Mouse (Mus musculus) mouse embryonic stem cell (cell line): Measurements from ENCODE around the gene Pfkfb1.

Source experiments
- in situ Hi-C, 2 experiments: fragments of 300-500 bp; cut with MboI; formaldehyde crosslinking; loops; 1 replicate in 1 of 2; 3 replicates in 1 of 2; pipeline ENCODE4 v1.14.3; 2019 to 2020; ENCODE audit warnings: low sequenced_read_pairs in 2 of 2, low pct_unique_long_range_greater_than_20kb in 1 of 2, mixed read lengths in 1 of 2; ENCODE audit not compliant: unreplicated experiment in 1 of 2

The Pfkfb1 gene

GRCm38 (mm10) chrX:150588023-150588764 lies at the start of gene Pfkfb1:
Gene Pfkfb1, plus strand, starts transcription at chrX:150588229.
- in situ Hi-C loops: no loop called here

DNA sequence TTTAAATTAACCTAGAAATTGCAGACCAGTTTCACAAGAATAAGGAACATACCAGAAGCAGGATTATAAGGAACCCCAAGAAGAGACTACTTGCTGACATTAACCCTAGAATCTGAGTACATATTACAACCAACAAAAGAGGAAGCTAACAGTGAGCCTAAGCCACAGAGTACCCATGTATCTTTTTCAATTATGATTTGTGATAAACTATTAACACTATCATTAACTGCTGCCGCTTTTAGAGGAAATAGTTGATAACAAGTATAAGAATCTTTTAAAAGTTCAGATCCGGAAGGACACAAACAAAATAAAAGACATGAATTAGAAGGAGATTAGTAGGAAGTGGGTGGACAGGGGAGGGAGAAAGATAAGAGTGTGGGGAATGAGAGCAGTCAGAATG lies 47.9 kb upstream of the Pfkfb1 start:
- in situ Hi-C loops: no loop called here

DNA sequence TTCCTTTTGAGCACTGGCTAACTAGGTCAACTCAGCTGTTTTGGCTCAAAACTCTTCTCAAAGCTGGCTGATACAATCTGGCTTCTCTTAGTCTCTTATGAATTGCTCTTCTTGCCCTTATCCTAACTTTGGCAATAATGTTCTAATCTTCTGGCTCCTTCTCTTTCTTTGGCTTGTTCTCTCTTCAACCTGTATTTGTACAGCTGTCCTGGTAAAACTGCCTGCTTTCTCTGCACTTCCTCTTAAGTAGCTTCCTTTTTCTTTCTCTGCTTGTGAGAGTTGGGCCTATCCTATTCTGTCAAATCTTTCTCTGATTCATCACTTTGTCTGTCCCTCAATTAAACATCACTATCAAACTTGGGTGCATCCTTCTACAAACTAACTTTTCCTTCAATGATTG lies 46.3 kb upstream of the Pfkfb1 start:
- in situ Hi-C loops: no loop called here

- in situ Hi-C loops: no loop called here
Observed at GRCm38 (mm10) chrX:150547239-150547638, 40.8 kb upstream of the Pfkfb1 start, which contains the start of gene Alas2. Gene Alas2, plus strand, starts transcription at chrX:150547375.

DNA sequence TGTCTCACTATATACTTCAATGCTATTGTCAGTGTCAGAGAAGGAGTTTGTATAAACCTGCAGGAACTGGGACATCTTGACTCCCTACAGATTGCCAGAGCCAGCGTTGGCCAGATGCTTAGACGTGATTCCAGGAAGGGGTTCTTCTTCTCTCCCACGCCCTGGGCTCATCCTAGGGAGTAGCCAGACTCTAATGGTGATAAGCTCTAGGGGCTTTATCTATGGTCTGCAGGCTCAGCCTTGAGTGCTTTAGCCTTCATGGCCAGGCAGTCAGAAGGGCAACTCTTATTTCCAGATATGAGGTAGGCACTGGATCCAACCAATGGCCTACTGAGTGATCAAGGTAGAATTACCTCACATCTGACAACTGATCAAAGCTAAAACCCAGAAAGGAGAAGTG lies 38.4 kb upstream of the Pfkfb1 start:
- in situ Hi-C loops: no loop called here

- in situ Hi-C loops: no loop called here
Observed at GRCm38 (mm10) chrX:150551986-150552385, 36.0 kb upstream of the Pfkfb1 start.

- in situ Hi-C loops: no loop called here
Observed at GRCm38 (mm10) chrX:150554032-150554431, 34.0 kb upstream of the Pfkfb1 start.

DNA sequence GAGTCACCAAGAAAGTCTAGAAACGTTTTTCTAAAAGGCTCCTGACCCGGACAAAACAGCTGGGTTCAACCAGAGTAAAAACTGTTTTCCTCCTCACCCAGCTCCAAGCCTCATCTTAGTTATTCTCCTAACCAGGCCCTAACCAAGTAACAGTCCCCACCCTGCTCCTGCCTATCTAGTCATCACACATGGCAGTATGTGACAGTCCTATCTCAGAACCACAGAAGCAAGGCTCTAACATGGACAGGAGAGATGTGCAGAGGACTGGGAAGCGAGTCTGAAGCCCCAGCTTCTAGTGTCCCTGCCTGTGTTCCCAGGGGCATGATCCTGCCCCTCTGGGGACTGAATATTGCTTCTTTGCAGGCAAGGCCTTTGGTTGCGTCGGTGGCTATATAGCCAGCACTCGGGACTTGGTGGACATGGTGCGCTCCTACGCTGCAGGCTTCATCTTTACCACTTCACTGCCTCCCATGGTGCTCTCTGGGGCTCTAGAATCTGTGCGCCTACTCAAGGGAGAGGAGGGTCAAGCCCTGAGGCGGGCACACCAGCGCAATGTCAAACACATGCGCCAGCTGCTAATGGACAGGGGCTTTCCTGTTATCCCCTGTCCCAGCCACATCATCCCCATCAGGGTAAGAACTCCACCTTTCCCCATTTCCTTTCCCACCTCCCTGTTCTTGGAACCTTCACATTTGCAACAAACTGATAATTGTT lies 23.2 kb upstream of the Pfkfb1 start:
- in situ Hi-C loops: no loop called here

DNA sequence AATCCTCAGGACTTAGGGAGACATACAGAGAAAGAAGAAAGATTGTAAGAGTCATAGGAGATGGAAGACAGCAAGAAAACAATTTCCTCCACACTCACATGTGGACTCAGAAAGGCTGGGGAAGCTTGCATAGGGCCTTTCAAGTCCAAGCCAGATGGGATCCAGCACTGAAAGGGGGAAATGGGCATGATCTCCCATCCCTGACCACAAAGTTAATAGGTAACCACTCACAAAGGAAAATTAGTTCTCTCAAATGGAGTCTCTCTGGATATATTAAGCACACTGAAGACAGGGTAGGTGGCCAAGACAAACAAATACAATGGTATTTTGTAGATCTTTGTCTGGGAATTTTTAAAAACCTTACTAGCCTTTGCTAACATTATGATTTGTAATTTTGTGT lies 6.1 kb upstream of the Pfkfb1 start:
- in situ Hi-C loops: no loop called here

- in situ Hi-C loops: no loop called here
Observed at GRCm38 (mm10) chrX:150585116-150585515, 2.9 kb upstream of the Pfkfb1 start.

GRCm38 (mm10) chrX:150589696-150590095 lies 1.7 kb downstream of the Pfkfb1 start, which contains the start of gene Apex2:
Gene Apex2, minus strand, starts transcription at chrX:150589868.
- in situ Hi-C loops: no loop called here

GRCm38 (mm10) chrX:150593266-150594035 lies 5.4 kb downstream of the Pfkfb1 start:
- in situ Hi-C loops: no loop called here

DNA sequence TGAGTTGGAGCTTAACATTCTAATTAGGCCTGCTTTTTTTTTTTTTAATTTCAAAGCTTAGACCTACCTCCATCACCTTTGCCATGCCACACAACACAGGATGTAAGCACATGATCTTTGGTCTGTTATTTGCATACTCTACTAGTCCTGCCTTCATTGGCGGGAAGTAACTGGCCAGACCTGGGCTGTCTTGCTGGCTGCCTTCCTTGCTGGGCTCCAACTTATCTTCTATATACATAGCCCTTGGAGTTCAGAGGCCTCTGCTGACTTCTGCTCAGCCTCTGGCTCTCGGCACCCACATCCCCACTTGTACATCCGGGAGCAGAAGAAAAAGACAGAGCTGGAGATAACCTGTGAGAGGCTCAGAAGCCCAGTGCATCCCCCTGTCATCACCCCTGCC lies 6.1 kb downstream of the Pfkfb1 start:
- in situ Hi-C loops: no loop called here

- in situ Hi-C loops: no loop called here
Observed at GRCm38 (mm10) chrX:150595016-150595760, 7.2 kb downstream of the Pfkfb1 start.

DNA sequence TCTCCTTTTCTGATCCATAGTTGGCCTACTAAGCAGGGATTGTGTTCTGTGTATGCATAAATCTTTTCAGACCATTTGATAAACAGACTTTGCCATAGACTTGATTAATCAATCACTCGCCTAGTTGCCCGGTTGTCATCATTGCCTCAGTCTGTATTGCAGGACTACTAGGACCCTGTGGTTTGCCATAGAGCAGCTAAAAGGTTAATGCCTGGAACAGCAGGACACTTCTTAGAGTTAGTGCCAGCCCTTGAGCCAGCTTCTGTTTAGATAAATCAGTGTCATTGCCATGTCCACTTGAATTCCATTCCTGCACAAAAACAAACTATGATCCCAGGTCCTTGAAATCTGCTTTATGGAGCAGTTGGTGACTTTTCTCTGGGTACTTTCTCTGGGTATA lies 10.9 kb downstream of the Pfkfb1 start:
- in situ Hi-C loops: no loop called here

DNA sequence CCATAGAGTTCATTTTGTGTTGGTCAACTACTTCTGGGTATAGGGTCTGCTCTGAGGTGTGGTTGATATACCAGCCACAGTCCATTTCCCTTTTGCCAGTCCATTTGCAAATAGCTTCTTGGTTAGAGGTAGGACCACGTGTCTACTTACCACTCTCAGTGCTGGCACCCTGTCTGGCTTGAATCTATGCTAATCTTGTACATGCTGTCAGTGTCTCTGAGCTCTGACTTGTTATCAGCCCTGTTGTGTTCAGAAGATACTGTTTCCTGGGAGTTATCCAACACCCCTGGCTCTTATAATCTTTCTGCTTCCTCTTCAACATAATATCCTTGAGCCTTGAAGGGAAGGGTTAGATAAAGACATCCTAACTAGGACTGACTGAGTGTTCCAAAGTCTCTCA lies 48.4 kb downstream of the Pfkfb1 start:
- in situ Hi-C loops: no loop called here

GRCm38 (mm10) chrX:150656122-150656907 lies 68.3 kb downstream of the Pfkfb1 start:
- in situ Hi-C loops: loop anchor here in 1 of 2 experiments (25.0 kb wide), 1 partner anchor 144 kb away; no protein-coding TSS in a partner anchor
